Mouse (Mus musculus) kidney, adult 2 months (tissue): ENCODE results near the gene B4galt1.

Source experiments
- CTCF ChIP-seq: fragments of 200-500 bp; conservative IDR thresholded peaks from 2 replicates; pipeline ENCODE4 v1.5.1; 2011; ENCODE audit warnings: low read depth, mild to moderate bottlenecking, control low read depth, low read length, moderate library complexity, mixed read lengths; ENCODE audit not compliant: insufficient read depth, insufficient read length
- POLR2A ChIP-seq: fragments of 200-500 bp; IDR thresholded peaks from one replicate; pipeline ENCODE4 v1.6.1; 2011; ENCODE audit warnings: low read depth, low read length, control low read depth

- TF ChIP-seq CTCF = no peak
- no peak for TF ChIP-seq POLR2A
These were observed 24.9 kb downstream of the B4galt1 start for GRCm38 (mm10) chr4:40828910-40829309.
